Mouse (Mus musculus) brain, embryonic 14.5 days (tissue): ENCODE measurements around the gene Klrb1f.

Source experiments
- CTCF ChIP-seq: fragments of 200-500 bp; IDR thresholded peaks from 2 replicates; pipeline ENCODE4 v1.5.1; 2012; ENCODE audit warnings: inconsistent platforms, mild to moderate bottlenecking, moderate library complexity, borderline replicate concordance; ENCODE audit not compliant: insufficient read depth, insufficient read length; ENCODE audit errors: extremely low read depth
- POLR2A ChIP-seq: fragments of 200-500 bp; IDR thresholded peaks from 2 replicates; pipeline ENCODE4 v1.6.1; 2012; ENCODE audit warnings: mild to moderate bottlenecking, inconsistent platforms, borderline replicate concordance; ENCODE audit not compliant: poor library complexity, insufficient read depth, insufficient read length, severe bottlenecking; ENCODE audit errors: extremely low read depth

DNA sequence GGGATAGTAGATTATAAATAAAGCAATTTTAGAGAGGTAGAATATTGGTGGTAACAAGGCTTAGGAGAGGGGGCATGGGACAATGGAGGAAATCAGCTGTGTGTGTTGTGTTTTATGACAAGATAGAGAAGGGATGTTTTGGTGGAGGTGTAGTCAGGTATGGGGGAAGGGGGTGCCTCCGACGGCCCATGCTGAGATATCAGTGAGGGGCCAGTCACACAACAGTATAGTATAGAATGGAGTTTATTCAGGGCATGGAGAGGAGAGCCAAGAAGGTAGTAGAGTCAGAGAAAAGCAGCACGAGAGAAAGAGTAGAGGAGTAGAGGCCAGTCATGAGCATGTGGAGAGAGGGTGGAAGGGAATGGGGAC is 35.2 kb upstream of the Klrb1f start:
- TF ChIP-seq CTCF (no peak), POLR2A (no peak)
